Mouse (Mus musculus) kidney, adult 2 months (tissue): ENCODE measurements at regions not wholly inside any gene's neighbourhood (a gene's known extent, or its start where the extent isn't known, plus 50 kb on each side); places are given as distances from the start of the nearest gene placed in this dataset.
"Not testable (repeated sequence)": the region's sequence is repeated elsewhere in the genome, so short reads cannot be mapped to it uniquely, and the experiment has no call there.

Source experiments
- DNase-seq: peaks from one replicate; pipeline ENCODE4 v3.0.0; 2021
- H3K27ac ChIP-seq: fragments of 200-500 bp; 2 replicates; pipeline ENCODE4 v1.5.1; 2012; ENCODE audit warnings: low read depth, low read length, control low read depth, inconsistent platforms; ENCODE audit not compliant: insufficient read depth
- H3K27me3 ChIP-seq: fragments of 200-500 bp; replicated peaks from 2 replicates; pipeline ENCODE4 v1.6.1; 2012; ENCODE audit warnings: mild to moderate bottlenecking, moderate library complexity, low read length, inconsistent platforms; ENCODE audit not compliant: control insufficient read depth, insufficient read depth
- H3K36me3 ChIP-seq: fragments of 200-500 bp; 2 replicates; pipeline ENCODE4 v1.6.1; 2012; ENCODE audit warnings: mild to moderate bottlenecking, moderate library complexity, low read length, inconsistent platforms; ENCODE audit not compliant: control insufficient read depth, insufficient read depth
- H3K4me1 ChIP-seq: fragments of 200-500 bp; 2 replicates; pipeline ENCODE4 v1.6.1; 2011; ENCODE audit warnings: low read length; ENCODE audit not compliant: control insufficient read depth, insufficient read depth
- H3K4me3 ChIP-seq: fragments of 200-500 bp; 2 replicates; pipeline ENCODE4 v1.5.1; 2011; ENCODE audit warnings: mild to moderate bottlenecking, low read depth, low read length, control low read depth; ENCODE audit not compliant: insufficient read depth
- CTCF ChIP-seq: fragments of 200-500 bp; conservative IDR thresholded peaks from 2 replicates; pipeline ENCODE4 v1.5.1; 2011; ENCODE audit warnings: low read depth, mild to moderate bottlenecking, control low read depth, low read length, moderate library complexity, mixed read lengths; ENCODE audit not compliant: insufficient read depth, insufficient read length
- POLR2A ChIP-seq: fragments of 200-500 bp; IDR thresholded peaks from one replicate; pipeline ENCODE4 v1.6.1; 2011; ENCODE audit warnings: low read depth, low read length, control low read depth
- whole genome bisulfite sequencing: fragments of 180-500 bp; shearing (Covaris S2); methylation state at CpG from one replicate; pipeline ENCODE4 v1.1.7; 2018; 5-methylcytosine and 5-hydroxymethylcytosine counted together

- Histone ChIP-seq H3K27ac (no peak overlapping the region), H3K36me3 (no peaks in the 10 kb centered on the region), H3K4me3 (no peak overlapping the region), H3K4me1 (no peaks in the 10 kb centered on the region), H3K27me3 (no peaks in the 10 kb centered on the region)
- DNase-seq: no peak
- 78% methylated on average over 4 of the region's 4 CpGs for WGBS
- no peak for TF ChIP-seq CTCF
- no peak for TF ChIP-seq POLR2A
Observed at GRCm38 (mm10) chr12:15449484-15449883, 367.2 kb downstream of the Trib2 start.

GRCm38 (mm10) chr12:15416180-15416766 lies 400.4 kb downstream of the Trib2 start:
- Histone ChIP-seq H3K4me1 (no peaks in the 10 kb centered on the region), H3K4me3 (no peak overlapping the region), H3K27me3 (no peaks in the 10 kb centered on the region), H3K36me3 (no peaks in the 10 kb centered on the region), H3K27ac (no peak overlapping the region)
- DNase-seq: peak; percentile 8
- no peak for TF ChIP-seq CTCF
- no peak for TF ChIP-seq POLR2A
- WGBS: 18% methylated on average over 4 of the region's 4 CpGs

GRCm38 (mm10) chr12:15410419-15410818 lies 406.3 kb downstream of the Trib2 start:
- WGBS: 77% methylated on average over 3 of the region's 3 CpGs
- no peak overlapping the region for H3K27ac ChIP-seq
- DNase-seq: no peak
- no peak overlapping the region for H3K4me3 ChIP-seq
- H3K27me3 ChIP-seq: no peaks in the 10 kb centered on the region
- H3K36me3 ChIP-seq: no peaks in the 10 kb centered on the region
- H3K4me1 ChIP-seq: no peaks in the 10 kb centered on the region
- TF ChIP-seq POLR2A (no peak), CTCF (no peak)

GRCm38 (mm10) chr12:15407577-15407976 lies 409.1 kb downstream of the Trib2 start:
- WGBS: 61% methylated on average over 3 of the region's 3 CpGs

GRCm38 (mm10) chr12:15392641-15393040 lies 424.1 kb downstream of the Trib2 start:
- Histone ChIP-seq H3K36me3 (no peaks in the 10 kb centered on the region), H3K4me3 (no peak overlapping the region), H3K27me3 (no peaks in the 10 kb centered on the region), H3K4me1 (no peaks in the 10 kb centered on the region), H3K27ac (no peak overlapping the region)
- TF ChIP-seq POLR2A: no peak
- no peak for TF ChIP-seq CTCF
- no peak for DNase-seq
- whole genome bisulfite sequencing: 86% methylated on average over 3 of the region's 3 CpGs

More at GRCm38 (mm10) chr12:15407577-15407976, 409.1 kb downstream of the Trib2 start:
- H3K4me3 ChIP-seq, H3K4me1 ChIP-seq, H3K27me3 ChIP-seq, H3K36me3 ChIP-seq, H3K27ac ChIP-seq: not testable (repeated sequence)
- peak; percentile 2 for DNase-seq

- H3K27ac ChIP-seq: no peak overlapping the region
- WGBS: 73% methylated on average over 1 of the region's 1 CpGs
- TF ChIP-seq CTCF: no peak
- TF ChIP-seq POLR2A: no peak
- no peaks in the 10 kb centered on the region for H3K4me1 ChIP-seq
- H3K27me3 ChIP-seq: no peaks in the 10 kb centered on the region
- H3K4me3 ChIP-seq: no peak overlapping the region
- H3K36me3 ChIP-seq: no peaks in the 10 kb centered on the region
- no peak for DNase-seq
Observed at GRCm38 (mm10) chr12:15388574-15388973, 428.1 kb downstream of the Trib2 start.

GRCm38 (mm10) chr12:15357808-15358207 lies 458.9 kb downstream of the Trib2 start:
- WGBS: 76% methylated on average over 1 of the region's 1 CpGs
- Histone ChIP-seq H3K36me3 (no peaks in the 10 kb centered on the region), H3K4me3 (no peak overlapping the region), H3K27ac (no peak overlapping the region), H3K4me1 (no peaks in the 10 kb centered on the region), H3K27me3 (no peaks in the 10 kb centered on the region)
- no peak for DNase-seq
- TF ChIP-seq CTCF: no peak
- no peak for TF ChIP-seq POLR2A
